Mouse (Mus musculus) stomach, postnatal 0 days (tissue): ENCODE data around the gene Alox5ap. TPM values are rescaled to one million over a fixed set of nuclear protein-coding genes. Genes with fewer than 3 reads are reported as not detected.

Experiments
- ATAC-seq: fragments of 200-750 bp; cut with Nextera tagmentation; 2 replicates; pipeline ENCODE4 v1.8.0; 2017; ENCODE audit not compliant: low FRiP score, low TSS enrichment
- DNase-seq: peaks from one replicate; pipeline ENCODE4 v3.0.0-alpha.2; 2016; ENCODE audit warnings: low spot score
- H3K27ac ChIP-seq: fragments of 300-500 bp; sonication (generic); replicated peaks from 2 replicates; pipeline ENCODE4 v1.5.1; 2014; ENCODE audit warnings: mild to moderate bottlenecking, control low read depth
- H3K27me3 ChIP-seq: fragments of 300-500 bp; sonication (generic); 2 replicates; pipeline ENCODE4 v1.6.1; 2014; ENCODE audit warnings: low read length; ENCODE audit not compliant: control insufficient read depth, insufficient read depth
- H3K36me3 ChIP-seq: fragments of 300-500 bp; sonication (generic); 2 replicates; pipeline ENCODE4 v1.6.1; 2014; ENCODE audit warnings: low read length, mixed read lengths; ENCODE audit not compliant: control insufficient read depth, insufficient read depth
- H3K4me1 ChIP-seq: fragments of 300-500 bp; sonication (generic); replicated peaks from 2 replicates; pipeline ENCODE4 v1.6.1; 2014; ENCODE audit warnings: antibody characterized with exemption; ENCODE audit not compliant: control insufficient read depth, insufficient read depth
- H3K4me2 ChIP-seq: fragments of 300-500 bp; sonication (generic); replicated peaks from 2 replicates; pipeline ENCODE4 v1.6.1; 2014; ENCODE audit warnings: low read depth, mild to moderate bottlenecking, control low read depth, moderate library complexity
- H3K4me3 ChIP-seq: fragments of 300-500 bp; sonication (generic); 2 replicates; pipeline ENCODE4 v1.5.1; 2014; ENCODE audit warnings: low read depth, low read length, control low read depth
- H3K9ac ChIP-seq: fragments of 300-500 bp; sonication (generic); 2 replicates; pipeline ENCODE4 v1.6.1; 2014; ENCODE audit warnings: mild to moderate bottlenecking, low read length, control low read depth, mixed read lengths
- H3K9me3 ChIP-seq: fragments of 300-500 bp; sonication (generic); 2 replicates; pipeline ENCODE4 v1.6.1; 2016; ENCODE audit warnings: low read length; ENCODE audit not compliant: control insufficient read depth
- CTCF ChIP-seq: IDR thresholded peaks from 2 replicates; pipeline ENCODE4 v1.5.1; 2016; ENCODE audit warnings: antibody characterized with exemption, low read depth, mild to moderate bottlenecking, moderate library complexity
- EP300 ChIP-seq: optimal IDR thresholded peaks from 2 replicates; pipeline ENCODE3; 2016; ENCODE audit warnings: antibody characterized with exemption
- WGBS: fragments of 180-500 bp; shearing (Covaris S2); extraction: QIAGEN DNeasy Blood & Tissue Kit; methylation state at CpG from one replicate; pipeline ENCODE4 v1.1.7; 2014; 5-methylcytosine and 5-hydroxymethylcytosine counted together
- polyA plus RNA-seq: library from polyadenylated mRNA; unstranded; fragments of >200 nt; fragmentation: Nextera tagmentation; extraction: Ambion mirVana; gene quantifications from 2 replicates; pipeline ENCODE4 v1.2.1, GENCODE M21; 2015

Alox5ap gene
- polyA plus RNA-seq, 1 experiment from 2014 or later, result 9.3 TPM

DNA sequence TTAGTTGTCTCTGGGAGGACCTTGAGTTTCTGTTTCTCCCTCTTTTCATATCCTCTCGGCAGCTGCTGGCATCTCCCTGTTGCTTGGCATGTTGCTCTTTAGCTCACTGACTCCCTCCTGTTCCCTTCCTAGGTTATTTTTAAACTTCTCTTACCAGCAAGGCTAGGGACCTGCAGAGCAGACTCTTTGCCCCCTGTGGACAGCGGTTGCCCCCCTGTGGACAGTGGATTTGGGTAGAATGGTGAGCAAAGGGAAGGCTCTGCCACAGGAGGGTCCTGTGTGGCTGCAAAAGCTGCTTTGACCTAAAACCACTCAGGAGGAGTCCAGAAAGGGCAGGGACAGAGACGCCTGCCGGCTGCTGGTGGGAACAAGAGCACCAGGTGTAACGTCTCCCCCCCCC is 21.5 kb upstream of the Alox5ap start:
- no peaks in the 10 kb centered on the region for H3K27me3 ChIP-seq
- no peak overlapping the region for H3K4me3 ChIP-seq
- no peaks in the 10 kb centered on the region for H3K36me3 ChIP-seq
- H3K9ac ChIP-seq, result no peak overlapping the region
- WGBS, result 41% methylated on average over 5 of the region's 5 CpGs
- H3K9me3 ChIP-seq, result no peaks in the 10 kb centered on the region
- TF ChIP-seq EP300 (no peak), CTCF (no peak)
- no peak overlapping the region for H3K27ac ChIP-seq
- H3K4me2 ChIP-seq, result no peak overlapping the region
- ATAC-seq (no peak), DNase-seq (no peak)
- no peaks in the 10 kb centered on the region; the same call in 1 of the 2 replicates for H3K4me1 ChIP-seq

- ATAC-seq (no peak), DNase-seq (no peak)
- H3K9me3 ChIP-seq, result no peaks in the 10 kb centered on the region
- H3K27ac ChIP-seq, result peak overlapping the region; percentile 35; the same call in 1 of the 2 replicates
- H3K27me3 ChIP-seq, result no peaks in the 10 kb centered on the region
- H3K4me1 ChIP-seq, result no peaks in the 10 kb centered on the region; the same call in 1 of the 2 replicates
- TF ChIP-seq EP300 (no peak), CTCF (no peak)
- peak overlapping the region; percentile 49 for H3K4me2 ChIP-seq
- peak overlapping the region; percentile 23 for H3K4me3 ChIP-seq
- 17% methylated on average over 9 of the region's 9 CpGs for WGBS
- H3K9ac ChIP-seq, result no peak overlapping the region; the same call in 1 of the 2 replicates
- no peaks in the 10 kb centered on the region for H3K36me3 ChIP-seq
These were observed 19.1 kb upstream of the Alox5ap start for GRCm38 (mm10) chr5:149245391-149245964.

DNA sequence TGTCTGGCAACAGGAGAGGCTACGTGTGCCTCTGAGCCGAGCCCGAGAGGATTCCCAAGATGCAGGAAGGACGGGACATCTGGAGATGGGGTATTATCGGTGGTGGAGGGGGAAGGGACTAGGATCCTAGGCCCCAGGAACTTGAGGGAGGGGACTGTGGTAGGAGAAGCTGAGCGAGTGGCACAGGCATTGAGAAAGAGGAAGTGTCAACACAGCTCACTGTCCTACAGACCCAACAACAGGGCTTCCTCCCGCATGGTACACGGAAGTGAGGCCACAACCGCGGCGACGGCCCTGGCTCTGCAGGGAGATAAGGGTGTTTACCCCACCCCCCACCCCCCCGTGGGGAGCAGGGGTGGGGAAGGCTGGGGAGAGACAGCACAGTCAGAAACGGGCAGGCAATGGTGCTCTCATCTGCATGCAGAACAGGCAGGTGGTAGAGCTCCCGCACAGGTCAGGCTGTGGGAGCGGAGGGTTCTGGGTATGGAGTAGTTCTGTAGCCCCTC is 18.5 kb upstream of the Alox5ap start:
- ATAC-seq (peak; percentile 86), DNase-seq (peak; percentile 77)
- H3K36me3 ChIP-seq, result no peaks in the 10 kb centered on the region
- H3K4me1 ChIP-seq, result no peaks in the 10 kb centered on the region; the same call in 1 of the 2 replicates
- H3K27ac ChIP-seq, result peak overlapping the region; percentile 35; the same call in 1 of the 2 replicates
- no peaks in the 10 kb centered on the region for H3K9me3 ChIP-seq
- peak overlapping the region; percentile 41; the same call in 1 of the 2 replicates for H3K9ac ChIP-seq
- 9% methylated on average over 16 of the region's 16 CpGs for WGBS
- TF ChIP-seq CTCF (no peak), EP300 (no peak)
- H3K4me2 ChIP-seq, result peak overlapping the region; percentile 49
- peak overlapping the region; percentile 23 for H3K4me3 ChIP-seq
- H3K27me3 ChIP-seq, result no peaks in the 10 kb centered on the region

DNA sequence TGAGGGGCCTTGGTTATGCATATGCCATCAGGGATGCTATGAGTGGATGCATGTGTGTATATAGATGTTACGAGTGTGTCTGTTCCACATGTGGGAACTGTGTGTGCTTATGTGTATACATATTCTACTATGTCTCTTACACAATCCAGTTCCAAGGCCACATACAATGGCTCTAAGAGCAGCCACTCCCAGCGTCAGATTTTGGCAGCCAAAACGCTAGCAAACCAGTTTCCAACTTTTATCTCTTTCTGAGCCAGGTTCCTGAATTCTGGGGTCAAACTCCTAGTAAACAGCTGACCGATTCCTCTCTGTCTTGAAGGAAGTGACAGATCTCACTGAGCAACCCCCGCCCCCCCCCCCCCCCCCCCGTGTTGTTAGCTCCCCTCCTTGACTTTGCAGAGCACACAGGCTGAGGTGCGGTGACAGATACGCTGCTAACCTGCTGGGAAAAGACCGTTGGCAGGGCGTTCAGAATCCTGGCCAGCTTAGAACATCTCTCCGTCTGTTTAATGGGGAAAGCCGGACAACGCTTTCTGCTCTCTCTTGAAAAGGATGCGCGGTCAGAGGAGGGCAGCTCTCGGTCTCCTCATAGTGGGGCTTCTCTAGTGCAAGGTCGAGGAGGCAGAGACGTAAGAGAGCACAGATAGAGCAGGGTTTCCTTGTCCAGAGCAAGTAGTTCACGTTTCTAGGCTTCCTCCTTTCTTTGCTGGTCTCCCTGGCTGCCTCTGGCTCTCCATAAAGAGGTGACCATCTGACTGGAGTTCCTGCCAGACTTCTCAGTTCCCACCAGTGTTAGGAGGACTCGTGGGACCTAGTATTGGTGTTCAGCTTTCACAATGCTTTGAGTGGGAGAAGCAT is 17.3 kb upstream of the Alox5ap start:
- DNase-seq, result peak; percentile 28
- H3K36me3 ChIP-seq, result no peaks in the 10 kb centered on the region
- 18% methylated on average over 19 of the region's 20 CpGs for WGBS
- H3K27me3 ChIP-seq, result no peaks in the 10 kb centered on the region
- H3K4me1 ChIP-seq, result no peaks in the 10 kb centered on the region; the same call in 1 of the 2 replicates
- peak; percentile 39; the same call in 1 of the 2 replicates for ATAC-seq
- H3K27ac ChIP-seq, result peak overlapping the region; percentile 56; the same call in 1 of the 2 replicates
- no peaks in the 10 kb centered on the region for H3K9me3 ChIP-seq
- TF ChIP-seq EP300, result no peak
- no peak for TF ChIP-seq CTCF
- H3K9ac ChIP-seq, result no peak overlapping the region
- no peak overlapping the region for H3K4me3 ChIP-seq
- peak overlapping the region; percentile 9 for H3K4me2 ChIP-seq

DNA sequence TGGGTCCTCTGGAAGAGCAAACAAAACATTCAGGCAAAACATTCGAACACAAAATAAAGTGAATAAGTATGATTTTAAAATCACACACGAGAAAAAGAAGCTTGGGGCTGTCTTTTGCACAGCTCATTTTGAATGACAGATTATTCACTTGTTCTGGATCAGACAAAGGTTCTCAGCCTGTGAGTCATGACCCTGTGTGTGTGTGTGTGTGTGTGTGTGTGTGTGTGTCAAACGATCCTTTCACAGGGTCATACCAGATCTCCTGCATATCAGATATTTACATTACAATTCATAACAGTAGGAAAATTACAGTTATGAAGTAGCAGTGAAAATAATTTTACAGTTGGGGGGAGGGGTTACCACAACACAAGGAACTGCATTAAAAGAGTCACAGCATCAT is 12.3 kb upstream of the Alox5ap start:
- no peaks in the 10 kb centered on the region for H3K9me3 ChIP-seq
- H3K27me3 ChIP-seq, result no peaks in the 10 kb centered on the region
- WGBS, result 65% methylated on average over 3 of the region's 3 CpGs
- H3K9ac ChIP-seq, result no peak overlapping the region
- no peak for ATAC-seq
- no peak overlapping the region for H3K4me3 ChIP-seq
- H3K4me2 ChIP-seq, result no peak overlapping the region
- TF ChIP-seq EP300 (no peak), CTCF (no peak)
- H3K27ac ChIP-seq, result no peak overlapping the region
- DNase-seq, result no peak
- H3K4me1 ChIP-seq, result no peaks in the 10 kb centered on the region
- no peaks in the 10 kb centered on the region for H3K36me3 ChIP-seq
